In the genomic region with DNA sequence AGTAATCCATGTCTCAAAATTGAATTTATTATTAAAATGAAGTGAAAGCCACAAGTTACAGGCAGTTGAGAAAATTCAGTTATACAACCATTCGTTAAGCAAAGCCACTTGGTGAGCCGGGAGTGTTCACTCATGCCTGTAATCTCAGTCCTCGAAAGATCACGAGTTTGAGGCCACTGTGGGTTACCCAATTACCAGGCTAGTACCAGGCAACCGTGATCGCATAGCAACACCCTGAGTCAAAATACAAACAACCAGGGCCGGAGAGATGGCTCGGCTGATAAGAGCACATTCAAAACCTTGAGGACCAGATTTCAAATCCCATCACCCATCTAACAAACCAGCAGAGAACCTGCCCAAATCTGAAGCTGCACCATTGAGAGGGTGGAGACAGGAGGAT, we compare ENCODE assay signal across 12 mouse cellular contexts. TPM values are rescaled to one million over a fixed set of nuclear protein-coding genes. Genes with fewer than 3 reads are reported as not detected.
DNase-seq lines count a peak whose midpoint lies in the region; ATAC-seq lines count a peak whose summit lies in the region.
"Had no signal": no experiment of that assay in that cellular context is flagged by ENCODE, and none has a peak within 500 bp of the region (broad histone marks: within the 10 kb centered on the region; RNA-seq: fewer than 3 reads in every experiment).

No protein-coding gene starts in this region.

- peaks cover 47% of the 10 kb centered on the region for H3K4me1 ChIP-seq in embryonic facial prominence, embryonic 15.5 days
- H3K4me1 ChIP-seq in midbrain, embryonic 14.5 days (ENCODE audit: control insufficient read depth, insufficient read depth, low read length) = peaks cover 10% of the 10 kb centered on the region; the same call in 1 of the 2 replicates

- WGBS in embryonic facial prominence, embryonic 15.5 days = 79% methylated on average over 8 of the region's 8 CpGs
- WGBS in midbrain, embryonic 14.5 days = 86% methylated on average over 8 of the region's 8 CpGs

- peak overlapping the region; percentile 97; the same call in 1 of the 2 replicates for H3K27ac ChIP-seq in embryonic facial prominence, embryonic 15.5 days (replicated peaks)
- H3K27ac ChIP-seq in midbrain, embryonic 14.5 days (replicated peaks; ENCODE audit: low read depth, low read length) = no peak overlapping the region

- H3K27me3 ChIP-seq in embryonic facial prominence, embryonic 15.5 days = no peaks in the 10 kb centered on the region
- no peaks in the 10 kb centered on the region for H3K27me3 ChIP-seq in midbrain, embryonic 14.5 days (ENCODE audit: control insufficient read depth, insufficient read depth, low read length)
- H3K27me3 ChIP-seq: heart, embryonic 12.5 days had no signal

- no peak for ATAC-seq in embryonic facial prominence, embryonic 15.5 days (ENCODE audit: insufficient number of reproducible peaks, low FRiP score, low TSS enrichment, low read depth)
- no peak for ATAC-seq in midbrain, embryonic 14.5 days (ENCODE audit: low FRiP score, low TSS enrichment)

- H3K4me3 ChIP-seq in embryonic facial prominence, embryonic 15.5 days (replicated peaks) = no peak overlapping the region
- H3K4me3 ChIP-seq in midbrain, embryonic 14.5 days (replicated peaks; ENCODE audit: low read depth, low read length) = no peak overlapping the region
- H3K4me3 ChIP-seq: heart, embryonic 12.5 days had no signal

- no peaks in the 10 kb centered on the region for H3K9me3 ChIP-seq in embryonic facial prominence, embryonic 15.5 days (replicated peaks)
- H3K9me3 ChIP-seq in midbrain, embryonic 14.5 days (ENCODE audit: control insufficient read depth, low read length) = no peaks in the 10 kb centered on the region
- H3K9me3 ChIP-seq: heart, embryonic 12.5 days had no signal

- H3K4me2 ChIP-seq in embryonic facial prominence, embryonic 15.5 days (replicated peaks) = no peak overlapping the region
- H3K4me2 ChIP-seq in midbrain, embryonic 14.5 days (ENCODE audit: low read length) = no peak overlapping the region
- H3K4me2 ChIP-seq: heart, embryonic 12.5 days; midbrain, embryonic 11.5 days had no signal

- H3K9ac ChIP-seq in embryonic facial prominence, embryonic 15.5 days = no peak overlapping the region
- no peak overlapping the region for H3K9ac ChIP-seq in midbrain, embryonic 14.5 days (replicated peaks; ENCODE audit: low read length)
- H3K9ac ChIP-seq: heart, embryonic 12.5 days had no signal

- intact Hi-C loops in heart, postnatal 14 days (cut with DNase I) = loop anchor here (2.0 kb wide), 1 partner anchor 40 kb away; no protein-coding TSS in a partner anchor

- DNase-seq in adrenal gland, postnatal 14 days = peak; percentile 47
- DNase-seq in adrenal gland, adult 8-10 months = no peak
- DNase-seq in 3134 (ENCODE audit: extremely low read depth, insufficient read length, low spot score) = peak; percentile 50
- peak; percentile 69 to 80 for DNase-seq in lung, adult 18-20 months
- DNase-seq in cerebellum, postnatal 25 days = no peak
- no peak for DNase-seq in midbrain, embryonic 14.5 days
- DNase-seq in heart, postnatal 14 days = no peak
- DNase-seq: layer of hippocampus, postnatal 36 days had no signal

- no peaks in the 10 kb centered on the region for H3K36me3 ChIP-seq in embryonic facial prominence, embryonic 15.5 days
- H3K36me3 ChIP-seq in midbrain, embryonic 14.5 days (ENCODE audit: control insufficient read depth, insufficient read depth, low read length) = no peaks in the 10 kb centered on the region
- H3K36me3 ChIP-seq: heart, embryonic 12.5 days had no signal

RNA-seq across cellular contexts. Expression of gene Atf7ip, which starts 40.9 kb away (rescaled TPM):
- total RNA-seq in adrenal gland, postnatal 14 days (2021) = 82.0 and 103 TPM in 2 replicates
- 100 to 1,000 TPM in 2 of 4 experiments, 10 to 100 TPM in 2; 79.2 to 127 (median 99.1) TPM for total RNA-seq in adrenal gland, adult 8-10 months (2022)
- polyA plus RNA-seq in embryonic facial prominence, embryonic 15.5 days (2015; fragmentation: Nextera tagmentation; extraction: Ambion mirVana) = 35.5 and 37.5 TPM in 2 replicates
- polyA plus RNA-seq in midbrain, embryonic 14.5 days (2014; fragmentation: Nextera tagmentation; extraction: Ambion mirVana) = 49.8 and 57.9 TPM in 2 replicates
- total RNA-seq in heart, postnatal 14 days (2021) = 100 to 1,000 TPM in 1 of 2 experiments, 10 to 100 TPM in 1; 92.6 to 107 TPM

RNA-seq across cellular contexts. Expression of gene E330021D16Rik, which starts 49.7 kb away (rescaled TPM):
- total RNA-seq in adrenal gland, postnatal 14 days (2021) = not detected in 2 replicates
- total RNA-seq in adrenal gland, adult 8-10 months (2022) = not detected
- not detected in 2 replicates for polyA plus RNA-seq in embryonic facial prominence, embryonic 15.5 days (2015; fragmentation: Nextera tagmentation; extraction: Ambion mirVana)
- polyA plus RNA-seq in midbrain, embryonic 14.5 days (2014; fragmentation: Nextera tagmentation; extraction: Ambion mirVana) = not detected in 2 replicates
- total RNA-seq in heart, postnatal 14 days (2021) = not detected
- total RNA-seq: adrenal gland, postnatal 36 days; layer of hippocampus, postnatal 36 days had no signal
- polyA plus RNA-seq: heart, embryonic 12.5 days; midbrain, embryonic 11.5 days had no signal

Comparison
In these comparisons a context has a peak if more than half of its experiments do, and no peak if none do; other contexts are left out.
1. DNase-seq: peak in adrenal gland, postnatal 14 days (single experiment), 3134 (single experiment) and lung, adult 18-20 months (2 of 2); none in adrenal gland, adult 8-10 months (single experiment), cerebellum, postnatal 25 days (0 of 2), midbrain, embryonic 14.5 days (single experiment) and heart, postnatal 14 days (0 of 2).